Mouse (Mus musculus) myocyte (in vitro differentiated cells): ENCODE measurements at regions not wholly inside any gene's neighbourhood (a gene's known extent, or its start where the extent isn't known, plus 50 kb on each side); places are given as distances from the start of the nearest gene placed in this dataset.
"Not testable (repeated sequence)": the region's sequence is repeated elsewhere in the genome, so short reads cannot be mapped to it uniquely, and the experiment has no call there.

ENCODE experiments used
- H3K27me3 ChIP-seq: one replicate; pipeline ENCODE4 v1.6.1; 2011; ENCODE audit not compliant: control insufficient read depth, insufficient read depth, insufficient read length
- H3K36me3 ChIP-seq: one replicate; pipeline ENCODE4 v1.6.1; 2011; ENCODE audit not compliant: control insufficient read depth, insufficient read depth
- H3K4me2 ChIP-seq: one replicate; pipeline ENCODE4 v1.6.1; 2011; ENCODE audit warnings: low read depth, control low read depth
- H3K4me3 ChIP-seq: one replicate; pipeline ENCODE4 v1.5.1; 2011; ENCODE audit warnings: mild to moderate bottlenecking, control low read depth, moderate library complexity
- H3K79me2 ChIP-seq: one replicate; pipeline ENCODE4 v1.6.1; 2011; ENCODE audit not compliant: control insufficient read depth, insufficient read depth
- H3ac ChIP-seq: one replicate; pipeline ENCODE4 v1.6.1; 2011; ENCODE audit not compliant: control insufficient read depth, insufficient read length
- CEBPB ChIP-seq: IDR thresholded peaks from 2 replicates; pipeline ENCODE4 v1.6.1; 2011; ENCODE audit warnings: mild to moderate bottlenecking, moderate library complexity; ENCODE audit not compliant: poor library complexity, insufficient read depth, severe bottlenecking
- E2F4 ChIP-seq: IDR thresholded peaks from one replicate; pipeline ENCODE4 v1.6.1; 2011; ENCODE audit warnings: mild to moderate bottlenecking, control low read depth, moderate library complexity; ENCODE audit not compliant: insufficient read depth
- MAX ChIP-seq: IDR thresholded peaks from one replicate; pipeline ENCODE4 v1.6.1; 2011; ENCODE audit warnings: low read depth, mild to moderate bottlenecking, control low read depth
- MYOD1 ChIP-seq, 3 experiments: IDR thresholded peaks; one replicate each; pipeline ENCODE4 v1.6.1; 2011; ENCODE audit warnings: control low read depth in 2 of 3, low read depth in 2 of 3, mild to moderate bottlenecking in 2 of 3, moderate library complexity in 1 of 3; ENCODE audit not compliant: insufficient read length in 2 of 3, control insufficient read depth in 1 of 3
- MYOG ChIP-seq, 3 experiments: IDR thresholded peaks; one replicate each; pipeline ENCODE4 v1.6.1; 2011; ENCODE audit warnings: control low read depth in 2 of 3, low read depth in 2 of 3, mild to moderate bottlenecking in 2 of 3; ENCODE audit not compliant: insufficient read length in 2 of 3, control insufficient read depth in 1 of 3, insufficient read depth in 1 of 3
- POLR2A ChIP-seq: IDR thresholded peaks from one replicate; pipeline ENCODE4 v1.6.1; 2011; ENCODE audit warnings: low read depth, mild to moderate bottlenecking, control low read depth, moderate library complexity; ENCODE audit not compliant: insufficient read length
- POLR2AphosphoS2 ChIP-seq: IDR thresholded peaks from one replicate; pipeline ENCODE4 v1.6.1; 2011; ENCODE audit warnings: low read depth, control low read depth; ENCODE audit not compliant: insufficient read length
- REST ChIP-seq: IDR thresholded peaks from one replicate; pipeline ENCODE4 v1.6.1; 2011; ENCODE audit warnings: mild to moderate bottlenecking, control low read depth, moderate library complexity; ENCODE audit not compliant: insufficient read depth, insufficient read length
- SRF ChIP-seq: IDR thresholded peaks from one replicate; pipeline ENCODE4 v1.6.1; 2011; ENCODE audit warnings: low read depth; ENCODE audit not compliant: control insufficient read depth, insufficient read length
- TCF12 ChIP-seq: IDR thresholded peaks from one replicate; pipeline ENCODE4 v1.6.1; 2011; ENCODE audit warnings: mild to moderate bottlenecking, control low read depth; ENCODE audit not compliant: poor library complexity, insufficient read depth, severe bottlenecking
- TCF3 ChIP-seq: IDR thresholded peaks from one replicate; pipeline ENCODE4 v1.6.1; 2011; ENCODE audit warnings: low read depth, control low read depth; ENCODE audit not compliant: insufficient read length
- USF1 ChIP-seq: IDR thresholded peaks from one replicate; pipeline ENCODE4 v1.6.1; 2011; ENCODE audit warnings: low read depth, mild to moderate bottlenecking, control low read depth, moderate library complexity

DNA sequence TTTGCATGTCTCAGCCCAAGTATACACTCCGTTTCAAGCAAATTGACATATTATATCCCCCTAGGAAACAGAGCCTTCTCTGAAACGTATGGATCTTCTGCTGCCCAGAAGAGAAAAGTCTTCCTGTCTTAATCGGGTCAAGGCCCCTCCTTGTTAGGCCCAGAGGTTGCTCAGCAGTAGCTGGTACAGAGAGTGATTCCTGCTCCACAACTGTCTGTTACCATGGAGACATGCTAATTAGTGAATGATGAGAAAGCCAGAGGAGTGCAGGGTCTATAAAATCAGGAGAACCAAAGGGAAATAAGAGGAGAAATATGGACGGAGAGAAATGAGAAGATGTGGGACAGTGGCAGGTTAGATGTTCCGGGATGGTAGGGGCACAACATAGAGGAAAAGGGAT is 86.8 kb downstream of the Pou4f1 start:
- no peaks in the 10 kb centered on the region for H3K36me3 ChIP-seq
- no peaks in the 10 kb centered on the region for H3K27me3 ChIP-seq
- no peak overlapping the region for H3K4me3 ChIP-seq
- no peaks in the 10 kb centered on the region for H3K79me2 ChIP-seq
- no peak for TF ChIP-seq MYOG (IDR thresholded peaks at IDR 0.05; ENCODE audit: control insufficient read depth in 1 of 3, insufficient read depth in 1 of 3, insufficient read length in 2 of 3, low read depth in 2 of 3)
- TF ChIP-seq POLR2AphosphoS2 = no peak
- TF ChIP-seq TCF12 = no peak
- TF ChIP-seq REST = no peak
- TF ChIP-seq MAX = no peak
- no peak for TF ChIP-seq TCF3
- TF ChIP-seq E2F4 = no peak
- no peak overlapping the region for H3ac ChIP-seq
- H3K4me2 ChIP-seq = no peak overlapping the region

DNA sequence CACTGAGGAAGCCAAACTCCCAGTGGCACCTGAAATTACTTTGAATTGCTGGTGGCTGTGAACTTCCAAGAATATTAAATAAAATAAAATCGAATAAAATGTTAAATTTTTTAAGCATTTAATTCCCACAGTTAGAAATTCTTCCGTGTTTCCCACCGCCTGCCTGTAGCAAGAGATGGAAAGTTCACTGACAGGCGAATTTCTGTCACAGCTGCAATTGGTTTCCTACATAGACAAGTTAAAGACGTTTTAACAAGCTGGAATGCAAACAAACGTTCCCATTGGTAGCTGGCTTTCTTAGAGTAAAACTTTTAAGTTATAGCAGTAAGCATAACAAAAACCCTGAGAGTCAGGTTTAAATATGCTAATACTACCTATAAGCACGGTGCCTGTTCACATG is 95.0 kb downstream of the Pou4f1 start:
- no peak overlapping the region for H3K4me3 ChIP-seq
- H3K79me2 ChIP-seq = no peaks in the 10 kb centered on the region
- H3K27me3 ChIP-seq = no peaks in the 10 kb centered on the region
- H3ac ChIP-seq = no peak overlapping the region
- no peak for TF ChIP-seq TCF3
- TF ChIP-seq POLR2A = no peak
- TF ChIP-seq E2F4 = no peak
- TF ChIP-seq MAX = no peak
- no peak for TF ChIP-seq USF1
- no peak for TF ChIP-seq SRF
- H3K4me2 ChIP-seq = no peak overlapping the region
- H3K36me3 ChIP-seq = no peaks in the 10 kb centered on the region

DNA sequence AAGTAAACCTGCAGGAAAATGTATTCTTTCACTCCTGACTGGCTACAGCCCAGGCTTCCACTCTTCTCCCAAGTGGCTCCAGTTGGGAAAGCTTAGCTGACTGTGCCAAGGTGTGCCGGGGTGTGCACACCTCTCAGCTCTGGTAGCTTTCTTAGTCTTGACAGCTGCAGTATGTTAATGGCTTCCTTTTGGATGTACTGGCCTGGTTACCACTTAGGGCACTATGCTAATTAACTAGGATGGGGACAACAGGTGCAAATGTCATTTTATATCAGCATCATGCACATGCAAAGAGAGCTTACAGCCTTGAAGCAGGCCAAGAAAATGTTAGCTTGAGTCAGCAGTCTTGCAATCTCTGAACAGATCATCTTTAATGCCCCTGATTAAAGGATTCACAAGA is 111.2 kb downstream of the Pou4f1 start:
- H3K79me2 ChIP-seq = no peaks in the 10 kb centered on the region
- TF ChIP-seq REST (no peak), TCF3 (no peak), MAX (no peak), TCF12 (no peak)
- H3K27me3 ChIP-seq = no peaks in the 10 kb centered on the region
- no peaks in the 10 kb centered on the region for H3K36me3 ChIP-seq
- H3K4me3 ChIP-seq = no peak overlapping the region
- H3ac ChIP-seq = no peak overlapping the region
- no peak overlapping the region for H3K4me2 ChIP-seq

DNA sequence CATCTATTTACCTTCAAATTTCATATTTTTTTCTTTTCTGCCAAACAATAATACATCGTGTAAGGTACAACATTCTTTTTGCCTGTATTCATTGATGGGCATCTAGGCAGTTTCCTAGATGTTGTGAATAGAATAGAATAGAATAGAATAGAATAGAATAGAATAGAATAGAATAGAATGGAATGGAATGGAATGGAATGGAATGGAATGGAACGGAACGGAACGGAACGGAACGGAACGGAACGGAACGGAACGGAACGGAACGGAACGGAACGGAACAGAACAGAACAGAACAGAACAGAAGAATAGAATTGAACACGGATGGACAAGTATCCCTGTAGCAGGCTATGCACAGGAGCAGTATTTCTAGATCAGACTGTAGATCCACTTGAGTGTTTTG is 131.0 kb downstream of the Pou4f1 start:
- H3K79me2 ChIP-seq, H3K36me3 ChIP-seq, H3ac ChIP-seq: not testable (repeated sequence)

DNA sequence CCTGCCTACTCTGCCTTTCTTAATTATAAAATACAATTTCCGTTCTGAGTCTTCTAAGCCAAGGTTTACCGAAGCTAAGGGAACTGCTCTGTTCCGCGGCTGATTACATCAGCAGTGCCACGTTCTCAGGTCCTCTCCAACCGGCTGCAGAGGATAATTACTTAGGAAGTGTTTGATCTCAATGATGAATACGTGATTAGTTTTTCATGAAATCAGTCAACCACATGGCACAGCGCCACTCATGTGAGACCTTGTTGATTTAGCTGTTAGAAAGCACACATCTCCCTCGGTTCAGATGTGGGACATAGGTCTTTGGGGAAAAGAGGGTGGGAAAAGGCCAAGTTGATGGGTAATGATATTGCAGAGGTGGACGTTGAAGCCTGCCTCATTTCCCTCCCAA is 141.7 kb downstream of the Pou4f1 start:
- no peak overlapping the region for H3K4me2 ChIP-seq
- no peaks in the 10 kb centered on the region for H3K79me2 ChIP-seq
- no peaks in the 10 kb centered on the region for H3K36me3 ChIP-seq

More for the DNA sequence above, 131.0 kb downstream of the Pou4f1 start:
- H3K27me3 ChIP-seq, H3K4me2 ChIP-seq, H3K4me3 ChIP-seq: not testable (repeated sequence)

DNA sequence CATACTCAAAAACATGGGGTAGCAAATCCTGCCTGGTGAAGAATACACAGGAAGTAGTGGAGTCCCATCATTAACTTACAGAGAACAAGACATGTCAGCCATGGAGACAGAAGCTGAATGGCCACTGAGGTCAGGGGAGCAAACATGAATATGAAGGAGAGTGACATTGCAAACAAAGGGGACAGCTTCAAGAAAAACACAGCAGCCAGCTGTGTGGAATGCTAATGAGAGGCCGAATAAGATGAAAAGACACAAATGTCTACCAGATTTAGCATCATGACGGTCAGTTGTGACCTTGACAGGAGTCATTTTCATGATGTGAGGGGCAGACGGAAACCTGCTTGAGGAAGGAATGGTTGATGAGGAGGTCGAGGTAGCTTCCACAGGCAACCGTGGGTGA is 167.7 kb downstream of the Pou4f1 start:
- Histone ChIP-seq H3K4me2 (no peak overlapping the region), H3K36me3 (no peaks in the 10 kb centered on the region), H3ac (no peak overlapping the region), H3K27me3 (no peaks in the 10 kb centered on the region), H3K79me2 (no peaks in the 10 kb centered on the region), H3K4me3 (no peak overlapping the region)
- no peak for TF ChIP-seq MYOD1 (IDR thresholded peaks at IDR 0.05; ENCODE audit: control insufficient read depth in 1 of 3, insufficient read length in 2 of 3, low read depth in 2 of 3)
- no peak for TF ChIP-seq POLR2A
- no peak for TF ChIP-seq REST
- TF ChIP-seq POLR2AphosphoS2 = no peak

More for the DNA sequence above, 141.7 kb downstream of the Pou4f1 start:
- no peak for TF ChIP-seq SRF
- TF ChIP-seq TCF12 = no peak
- TF ChIP-seq MYOD1 (IDR thresholded peaks at IDR 0.05; ENCODE audit: control insufficient read depth in 1 of 3, insufficient read length in 2 of 3, low read depth in 2 of 3) = no peak
- TF ChIP-seq E2F4 = no peak
- TF ChIP-seq CEBPB = no peak
- TF ChIP-seq POLR2AphosphoS2 = no peak
- TF ChIP-seq MAX = no peak
- no peak for TF ChIP-seq TCF3
- no peak for TF ChIP-seq REST
- no peak for TF ChIP-seq USF1
- no peak for TF ChIP-seq MYOG (IDR thresholded peaks at IDR 0.05; ENCODE audit: control insufficient read depth in 1 of 3, insufficient read depth in 1 of 3, insufficient read length in 2 of 3, low read depth in 2 of 3)
- no peak for TF ChIP-seq POLR2A
- Histone ChIP-seq H3K27me3 (no peaks in the 10 kb centered on the region), H3ac (no peak overlapping the region), H3K4me3 (no peak overlapping the region)
